Mouse (Mus musculus): Measurements from ENCODE around the gene Mogat1.
"Not testable (repeated sequence)": the region's sequence is repeated elsewhere in the genome, so short reads cannot be mapped to it uniquely, and the experiment has no call there.

The Mogat1 gene

GRCm38 (mm10) chr1:78510862-78511261 lies at the start of gene Mogat1:
Gene Mogat1 (plus strand): TSS chr1:78510991.
- no peak for DNase-seq

- no peak for DNase-seq
Observed at GRCm38 (mm10) chr1:78472441-78472840, 38.4 kb upstream of the Mogat1 start.

GRCm38 (mm10) chr1:78483430-78483829 lies 27.4 kb upstream of the Mogat1 start:
- DNase-seq, result no peak

- no peak for DNase-seq
Observed at GRCm38 (mm10) chr1:78484361-78484760, 26.4 kb upstream of the Mogat1 start.

GRCm38 (mm10) chr1:78488427-78488751 lies 22.4 kb upstream of the Mogat1 start:
- DNase-seq, result no peak

- peak; percentile 90 for DNase-seq
Observed at GRCm38 (mm10) chr1:78488752-78489492, 21.9 kb upstream of the Mogat1 start, which contains the start of gene Farsb. Gene Farsb (minus strand): TSS chr1:78488897.

GRCm38 (mm10) chr1:78490143-78490542 lies 20.6 kb upstream of the Mogat1 start:
- no peak for DNase-seq

GRCm38 (mm10) chr1:78501036-78501435 lies 9.8 kb upstream of the Mogat1 start:
- no peak for DNase-seq

GRCm38 (mm10) chr1:78501856-78502255 lies 8.9 kb upstream of the Mogat1 start:
- DNase-seq, result not testable (repeated sequence)

GRCm38 (mm10) chr1:78502527-78502926 lies 8.3 kb upstream of the Mogat1 start:
- no peak for DNase-seq

- DNase-seq, result no peak
Observed at GRCm38 (mm10) chr1:78507137-78507536, 3.7 kb upstream of the Mogat1 start.

GRCm38 (mm10) chr1:78511621-78512160 lies 900 bp downstream of the Mogat1 start, which contains the start of gene BC035947:
Gene BC035947 (minus strand): TSS chr1:78512158.
- DNase-seq, result peak; percentile 13

GRCm38 (mm10) chr1:78512756-78513155 lies 2.0 kb downstream of the Mogat1 start:
- no peak for DNase-seq

- no peak for DNase-seq
Observed at GRCm38 (mm10) chr1:78518907-78519306, 8.1 kb downstream of the Mogat1 start.

GRCm38 (mm10) chr1:78525189-78525886 lies 14.5 kb downstream of the Mogat1 start:
- DNase-seq, result peak; percentile 84

- no peak for DNase-seq
Observed at GRCm38 (mm10) chr1:78528356-78528755, 17.6 kb downstream of the Mogat1 start.

GRCm38 (mm10) chr1:78529011-78529410 lies 18.2 kb downstream of the Mogat1 start:
- DNase-seq, result no peak

- DNase-seq, result no peak
Observed at GRCm38 (mm10) chr1:78530500-78531215, 19.9 kb downstream of the Mogat1 start.

- DNase-seq, result no peak
Observed at GRCm38 (mm10) chr1:78532184-78532800, 21.5 kb downstream of the Mogat1 start.

GRCm38 (mm10) chr1:78534428-78535150 lies 23.8 kb downstream of the Mogat1 start:
- DNase-seq, result no peak

GRCm38 (mm10) chr1:78536310-78537164 lies 25.7 kb downstream of the Mogat1 start:
- DNase-seq, result peak; percentile 93
